ENCODE assay signal across 9 mouse cellular contexts in the genomic region with DNA sequence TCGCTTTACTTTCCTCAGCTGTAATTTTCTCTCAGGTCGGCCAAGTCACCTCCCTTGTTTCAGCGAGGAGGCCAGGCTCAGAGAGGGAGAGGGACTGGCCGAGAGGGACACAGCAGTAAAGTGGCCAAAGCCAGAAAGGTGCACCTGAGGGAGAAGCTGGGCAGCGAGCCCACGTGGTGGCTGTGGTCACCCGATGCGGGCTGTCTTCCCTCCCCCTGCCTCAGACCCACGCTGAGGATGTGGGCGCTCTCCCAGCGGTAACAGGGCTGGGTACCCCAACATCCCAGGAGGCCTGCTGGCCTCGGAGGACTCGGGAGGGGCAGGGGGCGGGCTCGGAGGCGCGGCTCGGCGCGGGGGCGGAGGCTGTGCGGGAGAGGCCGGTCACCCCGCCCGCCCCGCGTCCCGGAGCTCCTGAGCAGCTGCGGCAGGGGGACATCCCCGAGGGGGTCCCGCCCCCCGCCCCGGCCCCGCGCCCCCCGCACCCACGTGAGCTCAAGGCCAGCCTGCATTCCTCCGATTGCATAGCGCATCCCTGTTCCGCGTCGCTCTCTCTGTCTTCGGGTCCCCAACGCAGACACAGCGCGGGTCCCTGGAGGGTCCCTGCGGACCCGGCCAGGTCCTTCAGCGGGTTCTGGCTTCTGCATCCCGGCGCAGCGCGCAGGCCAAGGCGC. TPM values are rescaled to one million over a fixed set of nuclear protein-coding genes. Genes with fewer than 3 reads are reported as not detected.
DNase-seq lines count a peak whose midpoint lies in the region; ATAC-seq and TF ChIP-seq lines count a peak whose summit lies in the region.
"Had no signal": no experiment of that assay in that cellular context is flagged by ENCODE, and none has a peak within 500 bp of the region (broad histone marks: within the 10 kb centered on the region; RNA-seq: fewer than 3 reads in every experiment).

A gene (plus strand): TSS at position 516 of the 671 bp plus-strand sequence.

- H3K27me3 ChIP-seq in kidney, adult 2 months (replicated peaks; ENCODE audit: control insufficient read depth, insufficient read depth, low read length) = no peaks in the 10 kb centered on the region; the same call in 1 of the 2 replicates
- H3K27me3 ChIP-seq in liver, embryonic 12.5 days (replicated peaks) = peaks cover 25% of the 10 kb centered on the region
- H3K27me3 ChIP-seq in neural tube, embryonic 13.5 days = no peaks in the 10 kb centered on the region

- H3K4me1 ChIP-seq in kidney, adult 2 months (ENCODE audit: control insufficient read depth, insufficient read depth, low read length) = no peaks in the 10 kb centered on the region
- H3K4me1 ChIP-seq in liver, embryonic 12.5 days = no peaks in the 10 kb centered on the region
- peaks cover 30% of the 10 kb centered on the region for H3K4me1 ChIP-seq in neural tube, embryonic 13.5 days (replicated peaks)

- no peaks in the 10 kb centered on the region for H3K36me3 ChIP-seq in kidney, adult 2 months (ENCODE audit: control insufficient read depth, insufficient read depth, low read length)
- H3K36me3 ChIP-seq in liver, embryonic 12.5 days = no peaks in the 10 kb centered on the region
- H3K36me3 ChIP-seq in neural tube, embryonic 13.5 days = no peaks in the 10 kb centered on the region
- H3K36me3 ChIP-seq: G1E had no signal

- H3K4me3 ChIP-seq in kidney, adult 2 months (ENCODE audit: insufficient read depth, low read depth, low read length) = peak within 1 kb of the TSS; percentile 59
- H3K4me3 ChIP-seq in liver, embryonic 12.5 days = peak within 1 kb of the TSS; percentile 48
- H3K4me3 ChIP-seq in neural tube, embryonic 13.5 days = peak within 1 kb of the TSS; percentile 62

- 1% methylated on average over 54 of the region's 54 CpGs for WGBS in kidney, adult 2 months
- WGBS in liver, embryonic 12.5 days (ENCODE audit: insufficient replicate concordance) = 3% methylated on average over 47 of the region's 54 CpGs
- under 1% methylated on average over 40 of the region's 54 CpGs for WGBS in neural tube, embryonic 13.5 days

- TF ChIP-seq CTCF in kidney, adult 2 months (conservative IDR thresholded peaks at IDR 0.05; ENCODE audit: insufficient read depth, insufficient read length, low read depth, low read length) = no peak

- peak within 1 kb of the TSS; percentile 70 for H3K4me2 ChIP-seq in liver, embryonic 12.5 days
- peak within 1 kb of the TSS; percentile 97 for H3K4me2 ChIP-seq in neural tube, embryonic 13.5 days

- no peak within 1 kb of the TSS for H3K27ac ChIP-seq in kidney, adult 2 months (ENCODE audit: insufficient read depth, low read depth, low read length)
- no peak within 1 kb of the TSS for H3K27ac ChIP-seq in liver, embryonic 12.5 days
- peak within 1 kb of the TSS; percentile 38; the same call in 1 of the 2 replicates for H3K27ac ChIP-seq in neural tube, embryonic 13.5 days (replicated peaks)

- peak; percentile 2 for DNase-seq in kidney, adult 2 months
- no peak for DNase-seq in kidney, adult 9 months
- DNase-seq in cerebellum, adult 9-11 months = peak; percentile 75
- peak; percentile 47 for DNase-seq in kidney, postnatal 10 days

- TF ChIP-seq POLR2A in kidney, adult 2 months (IDR thresholded peaks at IDR 0.05; ENCODE audit: low read depth, low read length) = no peak

- peak; percentile 61 for ATAC-seq in granulocyte monocyte progenitor cell, adult 5-6 weeks (replicated peaks; ENCODE audit: poor library complexity, severe bottlenecking)
- no peak for ATAC-seq in liver, embryonic 12.5 days
- peak; percentile 75 for ATAC-seq in neural tube, embryonic 13.5 days (ENCODE audit: low read depth)
- no peak for ATAC-seq in monocyte, adult 5-6 weeks (replicated peaks; ENCODE audit: insufficient number of reproducible peaks, low FRiP score, low TSS enrichment, poor library complexity, severe bottlenecking)

- H3K9me3 ChIP-seq in liver, embryonic 12.5 days (replicated peaks) = no peaks in the 10 kb centered on the region
- no peaks in the 10 kb centered on the region for H3K9me3 ChIP-seq in neural tube, embryonic 13.5 days

- no peak within 1 kb of the TSS for H3K9ac ChIP-seq in liver, embryonic 12.5 days
- peak within 1 kb of the TSS; percentile 84 for H3K9ac ChIP-seq in neural tube, embryonic 13.5 days

RNA-seq across cellular contexts. Expression of the gene that starts here (rescaled TPM):
- 0.16 and 0.39 TPM in 2 replicates for polyA plus RNA-seq in kidney, adult 2 months (2012; rRNA removed)
- total RNA-seq in granulocyte monocyte progenitor cell, adult 5-6 weeks (2014; fragmentation: Nextera tagmentation) = not detected in 2 replicates
- total RNA-seq in granulocyte monocyte progenitor cell, adult 5-6 weeks (2017) = not detected in 2 replicates
- polyA plus RNA-seq in liver, embryonic 12.5 days (2016; fragmentation: Nextera tagmentation; extraction: Ambion mirVana) = 0.61 and 0.78 TPM in 2 replicates
- polyA plus RNA-seq in neural tube, embryonic 13.5 days (2015; fragmentation: Nextera tagmentation; extraction: Ambion mirVana) = 7.2 and 7.8 TPM in 2 replicates
- not detected in 3 replicates for total RNA-seq in monocyte, adult 5-6 weeks (2017)
- polyA plus RNA-seq: G1E had no signal

Comparison
In these comparisons a context has a peak if more than half of its experiments do, and no peak if none do; other contexts are left out.
1. Peak in DNase-seq and H3K4me3 ChIP-seq in kidney, adult 2 months; RNA of the gene not detected or under 1 TPM.
2. Peak in ATAC-seq in granulocyte monocyte progenitor cell, adult 5-6 weeks; RNA of the gene not detected or under 1 TPM.